Mouse (Mus musculus) midbrain, postnatal 0 days (tissue): ENCODE data around the gene Ehf. TPM values are rescaled to one million over a fixed set of nuclear protein-coding genes. Genes with fewer than 3 reads are reported as not detected.

Source experiments
- ATAC-seq: fragments of 200-750 bp; cut with Nextera tagmentation; 2 replicates; pipeline ENCODE4 v1.8.0; 2017; ENCODE audit warnings: moderate number of reproducible peaks, mild to moderate bottlenecking, moderate TSS enrichment, moderate library complexity; ENCODE audit not compliant: low FRiP score
- DNase-seq: peaks from one replicate; pipeline ENCODE4 v3.0.0-alpha.2; 2015; ENCODE audit warnings: low spot score
- H3K27ac ChIP-seq: fragments of 300-500 bp; sonication (generic); 2 replicates; pipeline ENCODE4 v1.5.1; 2014; ENCODE audit warnings: low read depth, mild to moderate bottlenecking, low read length, mixed read lengths
- H3K27me3 ChIP-seq: fragments of 300-500 bp; sonication (generic); 2 replicates; pipeline ENCODE4 v1.6.1; 2014; ENCODE audit warnings: low read length, control low read depth, mixed read lengths; ENCODE audit not compliant: insufficient read depth
- H3K36me3 ChIP-seq: fragments of 300-500 bp; sonication (generic); 2 replicates; pipeline ENCODE4 v1.6.1; 2014; ENCODE audit warnings: low read length, control low read depth, mixed read lengths; ENCODE audit not compliant: insufficient read depth
- H3K4me1 ChIP-seq: fragments of 300-500 bp; sonication (generic); 2 replicates; pipeline ENCODE4 v1.6.1; 2014; ENCODE audit warnings: mild to moderate bottlenecking, control low read depth, antibody characterized with exemption, low read length, mixed read lengths; ENCODE audit not compliant: insufficient read depth
- H3K4me2 ChIP-seq: fragments of 300-500 bp; sonication (generic); 2 replicates; pipeline ENCODE4 v1.6.1; 2014; ENCODE audit warnings: low read depth, mild to moderate bottlenecking, low read length, mixed read lengths; ENCODE audit not compliant: poor library complexity, severe bottlenecking
- H3K4me3 ChIP-seq: fragments of 300-500 bp; sonication (generic); 2 replicates; pipeline ENCODE4 v1.5.1; 2014; ENCODE audit warnings: low read depth, mild to moderate bottlenecking, low read length, moderate library complexity
- H3K9ac ChIP-seq: fragments of 300-500 bp; sonication (generic); replicated peaks from 2 replicates; pipeline ENCODE4 v1.6.1; 2014; ENCODE audit warnings: mild to moderate bottlenecking, low read length, moderate library complexity, mixed read lengths; ENCODE audit not compliant: poor library complexity, severe bottlenecking
- H3K9me3 ChIP-seq: fragments of 300-500 bp; sonication (generic); 2 replicates; pipeline ENCODE4 v1.6.1; 2016; ENCODE audit warnings: low read length, control low read depth
- CTCF ChIP-seq: IDR thresholded peaks from 2 replicates; pipeline ENCODE4 v1.5.1; 2016; ENCODE audit warnings: antibody characterized with exemption, mild to moderate bottlenecking
- WGBS: fragments of 180-500 bp; shearing (Covaris S2); extraction: QIAGEN DNeasy Blood & Tissue Kit; methylation state at CpG from one replicate; pipeline ENCODE4 v1.1.7; 2014; 5-methylcytosine and 5-hydroxymethylcytosine counted together
- polyA plus RNA-seq: library from polyadenylated mRNA; unstranded; fragments of >200 nt; fragmentation: Nextera tagmentation; extraction: Ambion mirVana; gene quantifications from 2 replicates; pipeline ENCODE4 v1.2.1, GENCODE M21; 2015
- total RNA-seq: library from RNA; depleted of rRNA; stranded (reverse); fragments of >200 nt; gene quantifications from 2 replicates; pipeline ENCODE4 v1.2.3, GENCODE M21; 2014

Ehf gene
- total and polyA plus RNA-seq, 2 experiments from 2014 or later, result 0.05 to 0.22 TPM

DNA sequence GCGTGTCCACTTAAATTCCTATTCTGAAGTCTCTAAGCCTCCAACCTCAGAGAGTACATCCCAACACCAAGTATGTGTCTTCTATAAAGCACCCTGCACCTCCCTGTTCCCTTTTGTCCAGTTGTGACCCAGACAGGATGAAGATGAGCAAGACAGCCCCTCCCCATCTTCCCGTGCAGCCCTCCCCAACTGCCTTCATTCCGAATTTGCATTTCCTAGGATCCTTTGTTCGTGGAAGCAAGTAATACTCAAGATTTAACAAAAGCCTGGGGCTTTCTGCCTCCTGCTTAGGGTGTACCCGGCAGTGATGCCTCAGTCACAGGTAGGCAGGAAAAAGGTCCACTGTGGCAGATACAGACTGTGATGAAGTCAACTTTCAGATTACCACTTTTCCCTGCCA, 7.6 kb upstream of the Ehf start:
- H3K27me3 ChIP-seq, result no peaks in the 10 kb centered on the region
- no peak for TF ChIP-seq CTCF
- 31% methylated on average over 5 of the region's 5 CpGs for WGBS
- ATAC-seq (no peak), DNase-seq (no peak)
- no peak overlapping the region for H3K27ac ChIP-seq
- no peak overlapping the region for H3K9ac ChIP-seq
- no peaks in the 10 kb centered on the region for H3K9me3 ChIP-seq
- no peak overlapping the region for H3K4me2 ChIP-seq
- no peaks in the 10 kb centered on the region for H3K36me3 ChIP-seq
- no peaks in the 10 kb centered on the region for H3K4me1 ChIP-seq
- no peak overlapping the region for H3K4me3 ChIP-seq

DNA sequence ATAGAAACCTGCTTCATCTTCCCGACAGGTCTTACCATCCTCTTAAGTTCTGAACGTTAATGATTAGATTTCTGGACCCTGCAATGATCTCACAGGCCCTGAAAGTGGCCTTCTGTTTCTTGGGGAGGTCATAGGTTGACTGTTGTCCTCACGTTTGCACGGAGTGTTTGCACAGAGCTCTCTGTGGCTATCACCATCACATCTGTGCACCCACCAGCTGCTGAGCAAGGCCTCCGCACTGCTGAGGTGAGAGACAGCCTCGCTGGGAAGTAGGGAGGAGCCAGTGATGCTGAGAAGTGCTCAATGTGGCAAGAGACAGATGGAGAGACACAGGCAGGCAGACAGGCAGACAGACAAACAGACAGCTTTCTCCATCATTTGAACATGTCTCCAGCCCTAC, 3.6 kb upstream of the Ehf start:
- no peak for TF ChIP-seq CTCF
- DNase-seq (no peak), ATAC-seq (no peak)
- no peak overlapping the region for H3K4me3 ChIP-seq
- no peak overlapping the region for H3K4me2 ChIP-seq
- H3K4me1 ChIP-seq, result no peaks in the 10 kb centered on the region
- no peaks in the 10 kb centered on the region for H3K36me3 ChIP-seq
- H3K9me3 ChIP-seq, result no peaks in the 10 kb centered on the region
- no peak overlapping the region for H3K27ac ChIP-seq
- no peak overlapping the region for H3K9ac ChIP-seq
- 65% methylated on average over 6 of the region's 6 CpGs for WGBS
- H3K27me3 ChIP-seq, result no peaks in the 10 kb centered on the region

DNA sequence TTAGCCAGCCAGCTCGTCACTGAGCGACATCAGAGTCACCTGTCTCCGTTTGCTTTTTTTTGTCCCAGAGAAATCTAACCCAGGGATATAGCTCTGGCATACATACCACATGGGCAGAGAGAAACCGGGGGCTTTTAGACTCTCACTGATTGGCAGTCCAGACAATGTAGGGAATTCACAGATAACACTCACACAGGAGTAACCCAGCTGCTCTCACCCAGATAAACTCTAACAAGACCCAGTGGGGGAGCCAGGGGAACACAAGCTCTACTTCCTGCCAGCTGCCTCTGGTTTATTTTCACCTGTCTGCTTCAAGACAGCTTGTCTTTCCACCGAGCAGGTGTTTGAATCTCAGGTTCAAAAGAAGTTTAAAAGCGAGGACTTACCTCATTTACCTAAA, 409 bp downstream of the Ehf start:
- TF ChIP-seq CTCF, result no peak
- no peaks in the 10 kb centered on the region for H3K9me3 ChIP-seq
- no peak overlapping the region for H3K4me3 ChIP-seq
- no peaks in the 10 kb centered on the region for H3K27me3 ChIP-seq
- DNase-seq, result no peak
- WGBS, result 72% methylated on average over 6 of the region's 6 CpGs
- H3K4me1 ChIP-seq, result no peaks in the 10 kb centered on the region
- no peak for ATAC-seq
- H3K9ac ChIP-seq, result no peak overlapping the region
- no peak overlapping the region for H3K4me2 ChIP-seq
- no peak overlapping the region for H3K27ac ChIP-seq
- no peaks in the 10 kb centered on the region for H3K36me3 ChIP-seq

DNA sequence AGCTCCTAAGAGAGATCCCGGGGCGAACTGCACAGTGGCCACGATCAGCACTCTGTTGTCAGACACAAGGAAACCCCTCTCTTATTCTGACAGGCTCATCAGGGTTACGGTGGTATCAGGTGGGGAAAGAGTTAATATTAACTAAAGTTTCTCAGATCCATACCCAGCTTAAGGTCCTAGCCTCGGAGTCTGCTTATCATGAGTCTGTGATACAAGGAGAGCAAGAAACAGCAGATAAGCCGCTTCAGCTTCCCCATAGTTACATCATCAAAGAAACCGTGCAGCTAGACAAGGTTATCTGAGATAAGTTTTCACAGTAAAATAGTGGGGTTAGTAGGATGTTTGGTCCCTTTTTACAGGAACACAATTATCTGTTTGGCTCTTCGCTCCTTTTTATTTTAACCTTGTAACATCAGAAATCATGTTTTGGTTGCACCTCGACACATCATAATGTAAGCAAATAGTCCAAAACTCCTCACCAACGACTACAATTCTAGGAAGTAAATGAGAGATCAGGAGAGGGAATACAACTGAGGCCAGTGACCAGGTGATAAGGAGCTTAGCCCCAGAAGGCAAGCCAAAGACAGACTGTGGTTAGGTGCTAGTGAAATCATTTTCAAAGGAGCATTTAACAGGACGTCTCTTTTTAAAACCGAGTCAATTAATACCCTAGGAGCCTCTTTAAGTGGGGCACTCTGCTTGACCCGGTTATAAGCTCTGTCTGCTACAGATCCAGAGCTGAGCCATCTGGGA, 4.2 kb downstream of the Ehf start:
- Histone ChIP-seq H3K4me3 (no peak overlapping the region), H3K27ac (no peak overlapping the region), H3K4me1 (no peaks in the 10 kb centered on the region), H3K9me3 (no peaks in the 10 kb centered on the region), H3K27me3 (no peaks in the 10 kb centered on the region), H3K9ac (no peak overlapping the region), H3K36me3 (no peaks in the 10 kb centered on the region), H3K4me2 (no peak overlapping the region)
- no peak for ATAC-seq
- 76% methylated on average over 13 of the region's 13 CpGs for WGBS
- no peak for TF ChIP-seq CTCF
- no peak for DNase-seq

DNA sequence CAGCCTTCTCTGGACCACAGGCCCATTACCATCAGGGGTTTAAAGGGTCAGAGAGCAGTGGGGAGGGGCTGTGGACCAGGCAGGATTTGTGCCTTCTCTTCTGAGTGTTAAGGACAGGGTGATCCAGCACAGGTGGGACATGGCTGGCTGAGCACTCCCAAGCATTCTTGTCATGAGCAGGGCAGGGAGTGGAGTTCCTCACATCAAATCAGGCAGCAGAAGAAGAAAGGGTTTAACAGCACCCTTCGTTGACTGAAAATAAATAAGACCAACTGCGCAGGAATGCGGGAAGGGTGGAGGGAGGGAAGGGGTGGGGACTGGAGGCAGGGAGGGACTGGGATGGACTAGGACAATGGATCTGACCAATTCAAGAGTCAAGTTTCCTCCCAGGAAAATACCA, 8.6 kb downstream of the Ehf start:
- Histone ChIP-seq H3K9ac (no peak overlapping the region), H3K4me2 (no peak overlapping the region), H3K27ac (no peak overlapping the region), H3K9me3 (no peaks in the 10 kb centered on the region), H3K4me3 (no peak overlapping the region), H3K27me3 (no peaks in the 10 kb centered on the region), H3K4me1 (no peaks in the 10 kb centered on the region), H3K36me3 (no peaks in the 10 kb centered on the region)
- 27% methylated on average over 3 of the region's 3 CpGs for WGBS
- TF ChIP-seq CTCF, result no peak
- no peak for DNase-seq
- 0 out of 2 replicates have a peak, but pooled peaks have one; percentile 20 for ATAC-seq

DNA sequence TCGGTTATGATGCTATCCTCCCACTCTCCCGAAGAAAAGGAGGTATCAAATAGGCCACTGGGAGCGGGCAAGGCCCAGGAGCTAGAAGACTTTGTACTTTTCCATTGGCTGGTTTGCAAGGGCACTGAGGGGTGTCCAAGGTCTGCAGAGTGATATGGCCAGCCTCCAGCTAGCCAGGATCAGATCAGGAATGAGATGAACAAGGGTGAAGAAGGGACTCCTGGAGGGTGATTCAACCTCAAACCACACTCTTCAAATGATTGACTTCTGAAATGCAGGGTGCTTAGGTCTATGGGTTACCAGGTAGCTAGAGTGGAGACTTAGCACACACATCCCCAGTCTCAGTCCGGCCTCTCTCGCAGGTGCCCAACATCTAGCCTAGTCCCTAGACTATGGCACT, 9.3 kb downstream of the Ehf start:
- H3K4me1 ChIP-seq, result no peaks in the 10 kb centered on the region
- DNase-seq (no peak), ATAC-seq (no peak)
- no peak overlapping the region for H3K4me3 ChIP-seq
- no peak overlapping the region for H3K9ac ChIP-seq
- no peak overlapping the region for H3K27ac ChIP-seq
- 73% methylated on average over 5 of the region's 5 CpGs for WGBS
- no peak for TF ChIP-seq CTCF
- H3K4me2 ChIP-seq, result no peak overlapping the region
- no peaks in the 10 kb centered on the region for H3K27me3 ChIP-seq
- no peaks in the 10 kb centered on the region for H3K36me3 ChIP-seq
- no peaks in the 10 kb centered on the region for H3K9me3 ChIP-seq
